Mouse (Mus musculus) heart, embryonic 15.5 days (tissue): ENCODE measurements around the gene Notch1. TPM values are rescaled to one million over a fixed set of nuclear protein-coding genes. Genes with fewer than 3 reads are reported as not detected.

Experiments used
- ATAC-seq: fragments of 200-750 bp; cut with Nextera tagmentation; replicated peaks from 2 replicates; pipeline ENCODE4 v1.8.0; 2017; ENCODE audit warnings: low read depth, moderate TSS enrichment; ENCODE audit not compliant: insufficient number of reproducible peaks, insufficient read depth, low FRiP score
- H3K27ac ChIP-seq: fragments of 300-500 bp; sonication (generic); 2 replicates; pipeline ENCODE4 v1.5.1; 2015; ENCODE audit warnings: mild to moderate bottlenecking, inconsistent platforms
- H3K27me3 ChIP-seq: fragments of 300-500 bp; sonication (generic); 2 replicates; pipeline ENCODE4 v1.6.1; 2015; ENCODE audit warnings: inconsistent platforms
- H3K36me3 ChIP-seq: fragments of 300-500 bp; sonication (generic); 2 replicates; pipeline ENCODE4 v1.6.1; 2015; ENCODE audit warnings: mild to moderate bottlenecking, inconsistent platforms
- H3K4me1 ChIP-seq: fragments of 300-500 bp; sonication (generic); replicated peaks from 2 replicates; pipeline ENCODE4 v1.6.1; 2015; ENCODE audit warnings: inconsistent platforms
- H3K4me2 ChIP-seq: fragments of 300-500 bp; sonication (generic); 2 replicates; pipeline ENCODE4 v1.6.1; 2015; ENCODE audit warnings: inconsistent platforms, mild to moderate bottlenecking, moderate library complexity
- H3K4me3 ChIP-seq: fragments of 300-500 bp; sonication (generic); 2 replicates; pipeline ENCODE4 v1.5.1; 2015; ENCODE audit warnings: mild to moderate bottlenecking, inconsistent platforms
- H3K9ac ChIP-seq: fragments of 300-500 bp; sonication (generic); 2 replicates; pipeline ENCODE4 v1.6.1; 2015; ENCODE audit warnings: mild to moderate bottlenecking, inconsistent platforms
- H3K9me3 ChIP-seq: fragments of 300-500 bp; sonication (generic); replicated peaks from 2 replicates; pipeline ENCODE4 v1.6.1; 2016; ENCODE audit warnings: inconsistent platforms
- WGBS: fragments of 180-500 bp; shearing (Covaris S2); methylation state at CpG from one replicate; pipeline ENCODE4 v1.1.7; 2015; ENCODE audit warnings: mixed read lengths; 5-methylcytosine and 5-hydroxymethylcytosine counted together
- polyA plus RNA-seq: library from polyadenylated mRNA; unstranded; fragments of >200 nt; fragmentation: Nextera tagmentation; extraction: Ambion mirVana; gene quantifications from 2 replicates; pipeline ENCODE4 v1.2.1, GENCODE M21; 2015

Gene Notch1
- polyA plus RNA-seq, 1 experiment from 2014 or later: 10.8 TPM

- no peak for ATAC-seq
- H3K27me3 ChIP-seq: no peaks in the 10 kb centered on the region
- peaks cover 59% of the 10 kb centered on the region for H3K4me1 ChIP-seq
- no peaks in the 10 kb centered on the region for H3K36me3 ChIP-seq
- H3K9ac ChIP-seq: no peak overlapping the region
- H3K4me2 ChIP-seq: no peak overlapping the region
- 40% methylated on average over 2 of the region's 2 CpGs for WGBS
- no peak overlapping the region for H3K4me3 ChIP-seq
- H3K9me3 ChIP-seq: no peaks in the 10 kb centered on the region
- H3K27ac ChIP-seq: no peak overlapping the region
These were observed 31.0 kb upstream of the Notch1 start for GRCm38 (mm10) chr2:26547481-26547880.

GRCm38 (mm10) chr2:26544265-26544664 is 27.8 kb upstream of the Notch1 start:
- Histone ChIP-seq H3K9ac (no peak overlapping the region), H3K27ac (peak overlapping the region; percentile 70)
- ATAC-seq: peak; percentile 59

GRCm38 (mm10) chr2:26543768-26544167 is 27.3 kb upstream of the Notch1 start:
- H3K4me1 ChIP-seq: peaks cover 43% of the 10 kb centered on the region
- no peaks in the 10 kb centered on the region for H3K9me3 ChIP-seq
- ATAC-seq: no peak
- 52% methylated on average over 8 of the region's 8 CpGs for WGBS
- H3K27me3 ChIP-seq: no peaks in the 10 kb centered on the region
- H3K9ac ChIP-seq: no peak overlapping the region
- no peak overlapping the region for H3K4me3 ChIP-seq
- no peak overlapping the region for H3K4me2 ChIP-seq
- H3K27ac ChIP-seq: peak overlapping the region; percentile 70
- H3K36me3 ChIP-seq: no peaks in the 10 kb centered on the region

More at GRCm38 (mm10) chr2:26544265-26544664, 27.8 kb upstream of the Notch1 start:
- Histone ChIP-seq H3K4me3 (no peak overlapping the region), H3K27me3 (no peaks in the 10 kb centered on the region), H3K9me3 (no peaks in the 10 kb centered on the region), H3K36me3 (no peaks in the 10 kb centered on the region), H3K4me2 (no peak overlapping the region), H3K4me1 (peaks cover 43% of the 10 kb centered on the region)
- WGBS: 18% methylated on average over 3 of the region's 3 CpGs

GRCm38 (mm10) chr2:26543155-26543554 is 26.7 kb upstream of the Notch1 start:
- Histone ChIP-seq H3K4me3 (no peak overlapping the region), H3K27ac (peak overlapping the region; percentile 70), H3K36me3 (no peaks in the 10 kb centered on the region), H3K4me2 (no peak overlapping the region), H3K9ac (no peak overlapping the region), H3K27me3 (no peaks in the 10 kb centered on the region), H3K9me3 (no peaks in the 10 kb centered on the region), H3K4me1 (peaks cover 40% of the 10 kb centered on the region)
- WGBS: 37% methylated on average over 4 of the region's 4 CpGs
- ATAC-seq: no peak

- WGBS: 49% methylated on average over 9 of the region's 9 CpGs
- H3K27ac ChIP-seq: no peak overlapping the region
- H3K36me3 ChIP-seq: no peaks in the 10 kb centered on the region
- no peak overlapping the region for H3K4me2 ChIP-seq
- H3K4me1 ChIP-seq: peaks cover 31% of the 10 kb centered on the region
- no peaks in the 10 kb centered on the region for H3K27me3 ChIP-seq
- H3K9me3 ChIP-seq: no peaks in the 10 kb centered on the region
- no peak for ATAC-seq
- no peak overlapping the region; the same call in 1 of the 2 replicates for H3K9ac ChIP-seq
- H3K4me3 ChIP-seq: no peak overlapping the region
These were observed 24.9 kb upstream of the Notch1 start for GRCm38 (mm10) chr2:26541258-26541910.

- Histone ChIP-seq H3K4me2 (no peak overlapping the region), H3K4me1 (peaks cover 31% of the 10 kb centered on the region), H3K9me3 (no peaks in the 10 kb centered on the region), H3K4me3 (no peak overlapping the region), H3K27ac (0 out of 2 replicates have a peak overlapping the region, but pooled peaks have one; percentile 9), H3K27me3 (no peaks in the 10 kb centered on the region), H3K36me3 (no peaks in the 10 kb centered on the region), H3K9ac (no peak overlapping the region)
- ATAC-seq: no peak
- WGBS: 54% methylated on average over 7 of the region's 7 CpGs
These were observed 24.3 kb upstream of the Notch1 start for GRCm38 (mm10) chr2:26540721-26541120.

- Histone ChIP-seq H3K9ac (no peak overlapping the region), H3K27ac (no peak overlapping the region), H3K36me3 (no peaks in the 10 kb centered on the region), H3K27me3 (no peaks in the 10 kb centered on the region), H3K4me2 (no peak overlapping the region), H3K4me3 (no peak overlapping the region), H3K9me3 (no peaks in the 10 kb centered on the region), H3K4me1 (peaks cover 33% of the 10 kb centered on the region)
- 60% methylated on average over 2 of the region's 2 CpGs for WGBS
- ATAC-seq: no peak
These were observed 23.1 kb upstream of the Notch1 start for GRCm38 (mm10) chr2:26539516-26539915.

- no peak overlapping the region for H3K4me2 ChIP-seq
- H3K27me3 ChIP-seq: no peaks in the 10 kb centered on the region
- H3K4me1 ChIP-seq: peaks cover 20% of the 10 kb centered on the region
- no peak overlapping the region for H3K9ac ChIP-seq
- no peak overlapping the region for H3K27ac ChIP-seq
- no peak overlapping the region for H3K4me3 ChIP-seq
- WGBS: 77% methylated on average over 4 of the region's 4 CpGs
- ATAC-seq: no peak
- H3K36me3 ChIP-seq: no peaks in the 10 kb centered on the region
- no peaks in the 10 kb centered on the region for H3K9me3 ChIP-seq
These were observed 19.1 kb upstream of the Notch1 start for GRCm38 (mm10) chr2:26535517-26536045.

- 22% methylated on average over 2 of the region's 2 CpGs for WGBS
- no peak overlapping the region for H3K4me2 ChIP-seq
- no peak overlapping the region for H3K4me3 ChIP-seq
- H3K4me1 ChIP-seq: peaks cover 20% of the 10 kb centered on the region
- peak overlapping the region; percentile 24 for H3K27ac ChIP-seq
- no peaks in the 10 kb centered on the region for H3K36me3 ChIP-seq
- ATAC-seq: no peak
- H3K9ac ChIP-seq: no peak overlapping the region
- no peaks in the 10 kb centered on the region for H3K27me3 ChIP-seq
- no peaks in the 10 kb centered on the region for H3K9me3 ChIP-seq
These were observed 18.2 kb upstream of the Notch1 start for GRCm38 (mm10) chr2:26534616-26535015.

GRCm38 (mm10) chr2:26534161-26534560 is 17.7 kb upstream of the Notch1 start:
- no peaks in the 10 kb centered on the region for H3K36me3 ChIP-seq
- H3K27ac ChIP-seq: peak overlapping the region; percentile 24; the same call in 1 of the 2 replicates
- H3K27me3 ChIP-seq: no peaks in the 10 kb centered on the region
- H3K4me2 ChIP-seq: no peak overlapping the region
- peaks cover 24% of the 10 kb centered on the region for H3K4me1 ChIP-seq
- H3K9me3 ChIP-seq: no peaks in the 10 kb centered on the region
- no peak overlapping the region for H3K4me3 ChIP-seq
- ATAC-seq: no peak
- WGBS: 61% methylated on average over 3 of the region's 3 CpGs
- H3K9ac ChIP-seq: no peak overlapping the region

- no peak overlapping the region for H3K4me3 ChIP-seq
- peaks cover 26% of the 10 kb centered on the region for H3K4me1 ChIP-seq
- no peaks in the 10 kb centered on the region for H3K27me3 ChIP-seq
- H3K27ac ChIP-seq: no peak overlapping the region
- H3K36me3 ChIP-seq: no peaks in the 10 kb centered on the region
- H3K9me3 ChIP-seq: no peaks in the 10 kb centered on the region
- H3K9ac ChIP-seq: no peak overlapping the region
- 38% methylated on average over 5 of the region's 5 CpGs for WGBS
- no peak overlapping the region for H3K4me2 ChIP-seq
- ATAC-seq: no peak
These were observed 16.8 kb upstream of the Notch1 start for GRCm38 (mm10) chr2:26533249-26533648.

- WGBS: 87% methylated on average over 6 of the region's 6 CpGs
- H3K4me2 ChIP-seq: no peak overlapping the region
- no peak for ATAC-seq
- H3K36me3 ChIP-seq: no peaks in the 10 kb centered on the region
- peaks cover 30% of the 10 kb centered on the region for H3K4me1 ChIP-seq
- no peak overlapping the region for H3K9ac ChIP-seq
- H3K27ac ChIP-seq: no peak overlapping the region
- H3K27me3 ChIP-seq: no peaks in the 10 kb centered on the region
- no peaks in the 10 kb centered on the region for H3K9me3 ChIP-seq
- H3K4me3 ChIP-seq: no peak overlapping the region
These were observed 15.4 kb upstream of the Notch1 start for GRCm38 (mm10) chr2:26531829-26532228.
